Mouse (Mus musculus): Measurements from ENCODE around the gene Olfr1294. TPM values are rescaled to one million over a fixed set of nuclear protein-coding genes. Genes with fewer than 3 reads are reported as not detected.

Gene Olfr1294
- not detected for polyA plus RNA-seq (2014; fragmentation: Illumina TruSeq; extraction: RNeasy Lipid Tissue Mini Kit (QIAGEN cat#74804); ENCODE audit: low read depth, low replicate concordance)

DNA sequence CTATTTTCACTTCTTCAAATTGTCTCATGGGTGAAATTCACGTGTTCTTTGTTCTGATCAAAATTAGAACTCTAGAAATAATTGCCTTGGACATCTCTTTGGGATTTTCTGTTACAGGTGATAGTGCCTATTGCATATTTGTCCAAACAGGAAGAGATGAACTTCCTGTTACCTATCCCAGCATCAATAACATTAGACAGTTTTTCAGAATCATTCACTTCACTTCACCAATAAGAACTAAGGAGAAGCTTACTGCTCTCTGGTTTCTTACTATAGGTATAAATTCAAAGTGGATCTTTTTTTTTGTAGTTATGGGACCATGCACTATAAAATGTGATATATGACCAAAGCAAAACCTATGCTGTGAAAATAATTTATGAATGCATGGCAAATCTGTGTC is at the start of gene Olfr1294:
Olfr1294 (minus strand) TSS at position 101 of the 400 bp plus-strand sequence.

DNA sequence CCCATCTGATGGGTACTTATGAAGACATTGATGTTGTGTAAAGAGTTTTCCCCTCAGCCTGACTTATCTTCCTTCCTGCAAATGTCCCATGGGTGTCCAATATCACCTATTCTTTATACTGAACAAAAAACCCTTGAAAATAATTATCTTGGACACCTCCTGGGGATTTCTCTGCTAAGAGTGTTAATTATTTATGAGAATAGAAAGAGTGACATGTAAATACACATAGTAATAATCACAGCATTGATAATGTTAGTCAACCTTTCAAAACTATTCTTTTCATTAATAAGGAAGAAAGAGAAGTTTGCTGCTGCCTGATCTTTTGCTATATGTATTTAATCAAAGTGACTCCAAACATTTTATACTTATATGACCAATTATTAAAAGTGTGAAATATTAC is 29.5 kb upstream of the Olfr1294 start, which contains the start of gene Olfr1295:
Olfr1295 (minus strand) TSS at position 101 of the 400 bp plus-strand sequence.

DNA sequence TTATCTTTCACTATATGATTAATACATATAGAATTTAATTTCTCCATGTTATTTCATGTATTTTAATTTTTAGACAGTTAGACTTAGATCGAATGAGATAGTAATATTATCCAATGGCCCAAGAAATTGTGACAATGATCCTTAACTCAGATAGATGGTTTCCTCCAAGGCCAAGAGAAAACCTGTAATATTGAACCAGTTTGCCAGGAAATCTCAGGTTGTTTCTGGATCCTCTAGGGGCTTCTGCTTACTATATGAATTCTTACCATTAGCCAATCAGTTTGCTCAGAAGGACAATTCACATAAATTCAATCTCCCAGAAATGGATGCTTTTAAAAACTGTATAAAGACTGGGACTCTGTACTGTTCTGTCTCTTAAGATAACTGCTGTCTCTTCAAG is 15.2 kb downstream of the Olfr1294 start, which contains the start of gene Olfr1293-ps:
Olfr1293-ps (plus strand) TSS at position 301 of the 400 bp plus-strand sequence.

GRCm38 (mm10) chr2:111496880-111497279 is 43.2 kb downstream of the Olfr1294 start, which contains the start of gene Olfr1291-ps1:
Gene Olfr1291-ps1, plus strand, starts transcription at chr2:111497180.

DNA sequence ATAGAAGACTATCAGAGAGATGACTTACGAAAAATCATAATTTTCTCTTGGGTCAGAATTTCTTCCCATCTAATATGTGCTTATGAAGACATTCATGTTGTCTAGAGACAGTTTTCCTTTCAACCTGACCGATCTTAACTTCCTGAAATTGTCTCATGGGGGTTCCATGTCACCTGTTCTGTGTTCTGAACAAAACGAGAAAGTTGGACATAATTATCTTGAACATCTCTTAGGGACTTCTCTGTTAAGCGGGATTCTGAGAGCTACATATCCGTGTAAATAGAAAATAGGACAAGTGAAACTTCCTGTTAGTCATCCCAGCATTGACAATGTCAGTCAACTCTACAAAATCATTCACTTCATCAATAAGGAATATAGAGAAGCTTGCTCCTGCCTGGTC is 46.4 kb downstream of the Olfr1294 start, which contains the start of gene Olfr1290:
Olfr1290 (minus strand) TSS at position 101 of the 400 bp plus-strand sequence.

Other genes starting within 250 kb of the Olfr1294 start
- gene Olfr1279, start 239.7 kb downstream of the Olfr1294 start, polyA plus RNA-seq (2014; fragmentation: Illumina TruSeq; extraction: RNeasy Lipid Tissue Mini Kit (QIAGEN cat#74804); ENCODE audit: low read depth, low replicate concordance) = not detected
- gene Olfr1280, start 226.3 kb downstream of the Olfr1294 start, polyA plus RNA-seq (2014; fragmentation: Illumina TruSeq; extraction: RNeasy Lipid Tissue Mini Kit (QIAGEN cat#74804); ENCODE audit: low read depth, low replicate concordance) = not detected
- not detected for gene Olfr1281, start 213.8 kb downstream of the Olfr1294 start, polyA plus RNA-seq (2014; fragmentation: Illumina TruSeq; extraction: RNeasy Lipid Tissue Mini Kit (QIAGEN cat#74804); ENCODE audit: low read depth, low replicate concordance)
- gene Olfr1282, start 204.2 kb downstream of the Olfr1294 start, polyA plus RNA-seq (2014; fragmentation: Illumina TruSeq; extraction: RNeasy Lipid Tissue Mini Kit (QIAGEN cat#74804); ENCODE audit: low read depth, low replicate concordance) = not detected
- not detected for gene Olfr1283, start 173.5 kb downstream of the Olfr1294 start, polyA plus RNA-seq (2014; fragmentation: Illumina TruSeq; extraction: RNeasy Lipid Tissue Mini Kit (QIAGEN cat#74804); ENCODE audit: low read depth, low replicate concordance)
- not detected for gene Olfr1284, start 164.8 kb downstream of the Olfr1294 start, polyA plus RNA-seq (2014; fragmentation: Illumina TruSeq; extraction: RNeasy Lipid Tissue Mini Kit (QIAGEN cat#74804); ENCODE audit: low read depth, low replicate concordance)
- gene Olfr1286, start 117.2 kb downstream of the Olfr1294 start, polyA plus RNA-seq (2014; fragmentation: Illumina TruSeq; extraction: RNeasy Lipid Tissue Mini Kit (QIAGEN cat#74804); ENCODE audit: low read depth, low replicate concordance) = not detected
- not detected for gene Olfr1287, start 91.1 kb downstream of the Olfr1294 start, polyA plus RNA-seq (2014; fragmentation: Illumina TruSeq; extraction: RNeasy Lipid Tissue Mini Kit (QIAGEN cat#74804); ENCODE audit: low read depth, low replicate concordance)
- gene Olfr1288, start 66.2 kb downstream of the Olfr1294 start, polyA plus RNA-seq (2014; fragmentation: Illumina TruSeq; extraction: RNeasy Lipid Tissue Mini Kit (QIAGEN cat#74804); ENCODE audit: low read depth, low replicate concordance) = not detected
- gene Olfr1289, start 59.5 kb downstream of the Olfr1294 start, polyA plus RNA-seq (2014; fragmentation: Illumina TruSeq; extraction: RNeasy Lipid Tissue Mini Kit (QIAGEN cat#74804); ENCODE audit: low read depth, low replicate concordance) = not detected
- not detected for gene Olfr1290, start 46.5 kb downstream of the Olfr1294 start, polyA plus RNA-seq (2014; fragmentation: Illumina TruSeq; extraction: RNeasy Lipid Tissue Mini Kit (QIAGEN cat#74804); ENCODE audit: low read depth, low replicate concordance)
- gene Olfr1291-ps1, start 43.1 kb downstream of the Olfr1294 start, polyA plus RNA-seq (2014; fragmentation: Illumina TruSeq; extraction: RNeasy Lipid Tissue Mini Kit (QIAGEN cat#74804); ENCODE audit: low read depth, low replicate concordance) = not detected
- not detected for gene Olfr1293-ps, start 15.1 kb downstream of the Olfr1294 start, polyA plus RNA-seq (2014; fragmentation: Illumina TruSeq; extraction: RNeasy Lipid Tissue Mini Kit (QIAGEN cat#74804); ENCODE audit: low read depth, low replicate concordance)
- not detected for gene Olfr1295, start 29.4 kb upstream of the Olfr1294 start, polyA plus RNA-seq (2014; fragmentation: Illumina TruSeq; extraction: RNeasy Lipid Tissue Mini Kit (QIAGEN cat#74804); ENCODE audit: low read depth, low replicate concordance)
- gene Olfr1297, start 86.2 kb upstream of the Olfr1294 start, polyA plus RNA-seq (2014; fragmentation: Illumina TruSeq; extraction: RNeasy Lipid Tissue Mini Kit (QIAGEN cat#74804); ENCODE audit: low read depth, low replicate concordance) = not detected
- not detected for gene Olfr1298, start 108.9 kb upstream of the Olfr1294 start, polyA plus RNA-seq (2014; fragmentation: Illumina TruSeq; extraction: RNeasy Lipid Tissue Mini Kit (QIAGEN cat#74804); ENCODE audit: low read depth, low replicate concordance)
- not detected for gene Olfr1299, start 121.1 kb upstream of the Olfr1294 start, polyA plus RNA-seq (2014; fragmentation: Illumina TruSeq; extraction: RNeasy Lipid Tissue Mini Kit (QIAGEN cat#74804); ENCODE audit: low read depth, low replicate concordance)
- gene Olfr1301, start 210.7 kb upstream of the Olfr1294 start, polyA plus RNA-seq (2014; fragmentation: Illumina TruSeq; extraction: RNeasy Lipid Tissue Mini Kit (QIAGEN cat#74804); ENCODE audit: low read depth, low replicate concordance) = not detected
- gene Olfr1302, start 237.1 kb upstream of the Olfr1294 start, polyA plus RNA-seq (2014; fragmentation: Illumina TruSeq; extraction: RNeasy Lipid Tissue Mini Kit (QIAGEN cat#74804); ENCODE audit: low read depth, low replicate concordance) = not detected

Measured in liver, adult 10 weeks (tissue).